Mouse (Mus musculus) cerebellum, adult 18-20 months (tissue): ENCODE results near the gene Dusp15.

ENCODE experiments used
- DNase-seq, 2 experiments: peaks; one replicate each; pipeline ENCODE4 v3.0.0; 2021

Gene Dusp15

GRCm38 (mm10) chr2:152904127-152904643 is 47.3 kb downstream of the Dusp15 start:
- DNase-seq: no peak

GRCm38 (mm10) chr2:152903586-152903985 is 47.9 kb downstream of the Dusp15 start:
- no peak for DNase-seq

GRCm38 (mm10) chr2:152902658-152903057 is 48.8 kb downstream of the Dusp15 start:
- DNase-seq: no peak

- no peak for DNase-seq
Measured at GRCm38 (mm10) chr2:152901296-152901695, 50.2 kb downstream of the Dusp15 start.

- no peak for DNase-seq
Measured at GRCm38 (mm10) chr2:152899011-152899410, 52.5 kb downstream of the Dusp15 start.

GRCm38 (mm10) chr2:152896926-152897325 is 54.6 kb downstream of the Dusp15 start:
- no peak for DNase-seq

- no peak for DNase-seq
Measured at GRCm38 (mm10) chr2:152895834-152896233, 55.7 kb downstream of the Dusp15 start.
